Mouse (Mus musculus) left cerebral cortex, postnatal 14 days (tissue): ENCODE results near the gene Ipmk. TPM values are rescaled to one million over a fixed set of nuclear protein-coding genes. Genes with fewer than 3 reads are reported as not detected.
A peak's percentile ranks its signal among the peaks of the same experiment; 100 is the strongest.
"Not testable (repeated sequence)": the region's sequence is repeated elsewhere in the genome, so short reads cannot be mapped to it uniquely, and the experiment has no call there.

Source experiments
- DNase-seq, 2 experiments: peaks; one replicate each; pipeline ENCODE4 v3.0.0; 2021 to 2022; ENCODE audit warnings: low spot score in 2 of 2, mixed read lengths in 1 of 2
- intact Hi-C: fragments of 180-260 bp; cut with DNase I; formaldehyde crosslinking; loops from one replicate; pipeline ENCODE4 v1.15.1; 2025
- total RNA-seq, 2 experiments: library from RNA; stranded (reverse); gene quantifications; 2 replicates each; pipeline ENCODE4 v1.2.3; 2021

Gene Ipmk
- total RNA-seq, 2 experiments from 2014 or later: 27.8 to 31.6 TPM

DNA sequence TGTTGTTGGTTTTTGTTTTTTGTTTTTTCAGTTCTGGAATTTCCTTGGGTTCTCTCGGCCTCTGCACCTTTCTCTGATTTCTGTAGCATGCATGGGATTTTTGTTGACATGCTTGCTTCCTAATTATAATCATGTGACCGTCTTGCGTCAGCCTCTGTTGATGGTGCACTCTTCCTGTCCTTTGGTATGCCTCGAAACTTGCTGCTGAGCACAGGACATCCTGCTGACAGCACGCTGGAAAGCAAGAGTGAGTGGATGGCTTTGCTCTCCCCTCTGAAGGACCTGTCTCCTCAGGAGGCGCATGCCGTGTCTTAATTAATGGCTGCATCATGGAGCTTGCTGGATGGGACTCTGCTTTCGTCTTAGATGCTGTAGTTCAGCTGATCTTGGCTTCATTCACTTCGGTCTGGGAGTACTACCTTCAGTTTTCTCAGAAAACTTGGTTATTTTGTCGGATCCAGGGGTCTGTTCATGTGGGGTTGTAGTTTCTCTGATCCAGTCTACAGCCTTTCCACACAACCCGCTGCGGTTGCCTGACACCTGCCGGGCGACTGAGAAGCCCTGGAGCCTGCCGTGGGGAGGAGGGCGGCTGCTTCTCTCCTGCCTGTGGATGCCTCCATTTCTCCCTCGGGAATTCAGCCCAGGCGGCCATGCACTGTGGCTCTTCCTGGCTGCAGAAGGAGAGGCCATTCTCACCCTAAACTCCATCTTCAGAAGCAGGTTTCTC is 14.4 kb downstream of the Ipmk start:
- no peak for DNase-seq
- intact Hi-C loops: no loop called here

DNA sequence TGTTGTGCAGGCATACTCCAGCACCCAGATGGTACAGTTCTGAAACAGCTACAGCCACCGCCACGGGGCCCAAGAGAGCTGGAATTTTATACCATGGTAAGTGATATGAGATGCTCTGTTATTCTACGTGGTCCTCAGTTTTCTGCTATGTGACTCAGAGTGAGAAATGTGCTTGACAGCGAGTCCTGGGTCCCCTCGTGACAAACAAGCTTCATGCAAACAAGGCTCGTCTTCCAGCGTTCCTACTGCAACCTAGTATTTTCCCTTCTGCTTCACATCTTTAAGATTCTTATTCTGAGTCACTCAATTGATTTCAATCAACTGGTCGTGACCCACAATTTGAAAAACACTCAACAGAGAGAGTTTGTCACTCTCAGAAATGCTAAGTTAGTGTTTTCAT is 15.9 kb downstream of the Ipmk start:
- no peak for DNase-seq
- intact Hi-C loops: no loop called here

DNA sequence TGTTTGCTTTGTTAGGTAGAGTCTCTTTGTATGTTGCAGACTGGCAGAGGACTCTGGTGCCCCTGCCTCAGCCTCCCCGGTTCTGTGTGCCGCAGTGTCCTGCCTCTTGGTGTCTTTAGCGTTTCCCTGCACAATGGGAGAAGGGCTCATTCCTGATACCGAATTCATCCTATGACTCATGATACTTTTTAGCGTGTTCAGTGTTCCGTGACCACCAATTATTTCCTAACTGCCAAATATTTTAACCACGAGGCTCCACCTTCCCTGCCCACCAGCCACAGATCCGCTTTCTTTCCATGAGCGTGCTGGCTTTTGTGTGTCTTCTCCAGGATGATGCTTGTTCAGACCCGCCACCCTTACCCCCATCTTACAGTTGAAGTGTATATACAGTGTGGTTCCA is 16.3 kb downstream of the Ipmk start:
- DNase-seq: no peak

DNA sequence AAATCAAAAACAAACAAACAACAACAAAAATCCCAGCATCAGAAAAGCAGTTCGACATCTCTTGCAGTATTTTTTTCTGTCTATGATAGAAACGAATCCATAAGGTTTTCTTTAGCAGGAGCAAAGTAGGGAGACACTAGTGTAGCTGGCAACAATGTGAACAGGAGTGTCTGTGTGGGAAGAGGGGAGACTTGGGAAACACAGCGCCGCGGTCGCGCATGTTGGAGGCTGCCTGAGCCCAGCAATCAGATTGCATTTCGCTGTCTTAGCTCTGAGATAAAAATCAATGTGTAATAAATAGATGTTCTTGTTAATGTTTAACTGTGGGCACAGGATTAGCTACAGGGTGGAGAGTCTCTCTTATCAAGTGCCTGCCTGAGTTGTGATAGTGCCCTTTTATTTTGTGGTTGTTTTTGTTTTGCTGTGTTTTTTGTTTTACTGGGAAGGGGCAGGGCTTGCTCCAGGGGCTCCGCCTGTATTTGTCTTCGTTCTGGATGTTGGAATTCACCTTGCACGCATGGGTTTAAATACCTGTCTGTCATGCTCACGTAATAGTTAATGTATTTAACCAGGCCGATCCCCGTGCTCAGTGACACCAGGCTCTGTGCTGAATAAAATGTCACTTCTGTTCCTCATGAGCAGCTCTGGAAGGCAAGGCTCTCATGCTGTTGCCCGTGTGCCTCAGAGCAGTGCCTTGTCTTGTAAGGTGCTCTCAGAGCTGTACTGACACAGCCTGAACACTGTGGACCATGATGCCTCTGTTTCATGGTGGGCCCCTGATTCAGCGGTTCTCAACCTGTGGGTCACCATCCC is 20.8 kb downstream of the Ipmk start:
- peak; percentile 41 to 53 for DNase-seq

More for the DNA sequence above, 16.3 kb downstream of the Ipmk start:
- intact Hi-C loops: no loop called here

DNA sequence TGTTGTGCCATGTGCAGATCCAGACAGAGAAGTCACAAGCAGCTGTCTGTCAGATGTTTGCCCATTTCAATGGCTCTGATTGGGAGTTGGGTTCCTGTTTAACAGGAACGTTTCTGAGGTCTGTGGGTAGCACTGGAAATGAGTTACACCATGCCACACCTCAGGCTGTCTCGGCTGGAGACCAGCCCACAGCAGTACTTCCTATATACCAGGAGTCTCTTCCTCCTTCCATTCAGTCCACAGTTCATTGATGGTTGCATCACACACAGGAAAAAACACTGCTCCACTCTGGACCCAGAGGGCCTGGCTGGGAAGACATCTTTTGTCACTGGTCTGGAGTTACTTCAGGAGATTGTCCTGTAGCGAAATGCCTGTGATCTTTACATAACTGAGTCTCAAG is 21.9 kb downstream of the Ipmk start:
- intact Hi-C loops: no loop called here
- no peak for DNase-seq

More for the DNA sequence above, 20.8 kb downstream of the Ipmk start:
- intact Hi-C loops: no loop called here

DNA sequence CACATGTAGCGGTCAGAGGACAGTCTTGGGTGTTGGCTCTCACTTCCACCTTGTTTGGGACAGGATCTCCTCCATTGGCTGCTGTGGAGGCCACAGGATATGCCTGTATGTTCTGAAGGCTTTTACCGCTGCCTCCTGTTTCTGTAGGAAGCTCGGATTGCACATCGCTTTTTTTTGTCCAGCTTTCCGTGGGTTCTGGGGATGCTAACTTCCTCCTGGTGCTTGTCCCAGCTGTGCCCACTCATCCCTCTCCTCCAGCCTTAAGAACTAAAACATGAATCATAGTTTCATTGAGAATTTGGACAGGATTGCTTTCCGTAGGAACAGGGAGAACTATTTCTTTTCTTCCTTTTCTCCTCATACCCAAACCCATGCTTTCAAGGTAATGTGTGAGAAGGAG is 24.3 kb downstream of the Ipmk start:
- intact Hi-C loops: no loop called here

DNA sequence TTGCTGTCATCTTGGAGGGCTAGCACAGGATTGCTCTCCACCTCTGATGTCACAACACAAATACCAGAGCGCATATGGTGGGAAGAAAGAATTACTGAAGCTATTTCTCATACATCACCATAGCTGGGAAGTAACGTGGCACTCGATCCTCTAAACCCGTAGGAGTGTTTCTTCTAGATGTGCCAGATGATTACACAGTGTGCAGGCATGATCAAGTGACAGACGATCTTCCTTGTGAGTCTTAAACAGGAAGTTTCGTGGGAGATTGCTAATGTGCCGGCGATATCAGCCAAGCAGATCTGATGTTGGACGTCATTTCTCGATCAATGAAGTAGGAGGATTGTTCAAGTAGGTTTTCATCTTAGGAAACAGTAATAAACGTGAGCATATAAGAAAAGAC is 26.1 kb downstream of the Ipmk start:
- DNase-seq: no peak
- intact Hi-C loops: no loop called here

More for the DNA sequence above, 24.3 kb downstream of the Ipmk start:
- DNase-seq: peak; percentile 25 to 37

DNA sequence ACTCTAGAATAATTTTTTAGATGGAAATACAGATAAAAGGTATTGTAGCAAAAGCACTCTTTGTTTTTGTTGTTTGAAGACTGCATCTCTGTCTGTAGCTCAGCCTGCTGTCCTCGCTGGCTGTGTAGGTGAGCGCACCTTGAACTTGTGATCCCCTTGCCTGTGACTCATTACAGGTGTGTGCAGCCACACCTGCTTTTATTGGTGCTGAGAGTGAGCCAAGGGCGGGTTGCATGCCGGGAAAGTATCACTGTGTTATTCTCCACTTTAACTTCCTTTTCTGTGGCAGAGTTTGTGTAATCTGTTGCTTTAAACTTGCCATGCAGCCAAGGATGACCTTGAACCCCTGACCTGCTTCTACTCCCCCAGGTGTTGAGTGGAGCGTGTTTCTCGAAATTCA is 28.5 kb downstream of the Ipmk start:
- no peak for DNase-seq
- intact Hi-C loops: no loop called here

DNA sequence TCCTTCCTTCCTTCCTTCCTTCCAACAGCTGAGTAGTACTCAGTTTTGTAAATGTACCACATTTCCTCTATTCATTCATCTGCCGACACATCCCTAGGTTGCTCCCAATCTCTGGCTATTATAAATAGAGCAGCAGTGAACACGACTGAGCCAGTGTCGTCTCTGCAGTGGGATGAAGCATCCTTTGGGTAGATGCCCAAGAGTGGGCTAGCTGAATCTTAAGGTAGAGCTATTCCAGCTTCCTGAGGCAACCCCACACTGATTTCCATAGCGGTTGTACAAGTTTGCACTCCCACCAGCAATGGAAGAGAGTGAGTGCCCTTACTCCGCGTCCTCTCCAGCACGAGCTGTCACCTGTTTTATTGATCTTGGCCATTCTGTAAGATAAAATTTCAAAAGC is 32.8 kb downstream of the Ipmk start:
- DNase-seq: peak; percentile 53 to 72
- intact Hi-C loops: no loop called here

DNA sequence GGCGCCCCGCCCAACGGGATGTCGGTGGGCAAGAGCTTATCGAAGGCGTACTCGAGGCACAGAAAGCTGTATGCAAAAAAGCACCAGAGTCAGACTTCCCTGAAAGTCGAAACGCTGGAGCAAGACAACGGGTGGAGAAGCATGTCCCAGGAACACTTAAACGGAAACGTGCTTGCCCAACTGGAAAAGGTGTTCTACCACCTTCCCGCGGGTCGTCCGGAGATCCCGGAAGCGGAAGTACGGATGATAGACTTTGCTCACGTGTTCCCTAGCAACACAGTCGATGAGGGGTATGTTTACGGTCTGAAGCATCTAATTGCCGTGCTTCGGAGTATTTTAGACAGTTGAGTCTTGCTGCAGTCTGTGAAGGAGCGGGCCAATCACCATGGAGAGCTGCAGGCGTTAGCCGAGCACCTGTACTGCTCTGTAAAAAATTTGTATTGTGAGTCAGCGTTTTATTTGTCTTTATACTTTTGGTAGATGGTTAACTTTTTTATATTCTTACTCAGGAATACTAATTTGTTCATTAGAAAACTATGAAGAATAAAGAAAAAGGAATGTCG is 34.0 kb downstream of the Ipmk start:
- no peak for DNase-seq
- intact Hi-C loops: no loop called here

DNA sequence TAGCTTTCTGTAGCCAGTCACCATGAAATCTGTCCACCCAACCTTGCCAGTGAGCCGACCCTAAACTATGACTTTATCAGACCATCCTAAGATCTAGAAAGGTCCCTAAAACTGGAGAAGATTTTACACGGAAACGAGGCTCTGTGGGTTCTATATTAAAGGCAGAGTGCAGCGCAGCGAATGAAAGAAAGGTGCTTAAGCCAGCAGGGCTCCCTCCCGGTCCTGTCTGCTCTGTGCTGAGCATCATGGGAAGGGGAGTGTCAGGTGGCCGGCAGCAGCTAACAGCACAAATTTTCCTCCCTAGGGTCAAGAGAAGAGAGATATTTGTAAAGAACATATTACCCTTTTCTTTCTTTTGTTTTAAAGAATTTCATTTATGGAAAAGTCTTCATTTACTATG is 34.5 kb downstream of the Ipmk start:
- no peak for DNase-seq
- intact Hi-C loops: no loop called here

DNA sequence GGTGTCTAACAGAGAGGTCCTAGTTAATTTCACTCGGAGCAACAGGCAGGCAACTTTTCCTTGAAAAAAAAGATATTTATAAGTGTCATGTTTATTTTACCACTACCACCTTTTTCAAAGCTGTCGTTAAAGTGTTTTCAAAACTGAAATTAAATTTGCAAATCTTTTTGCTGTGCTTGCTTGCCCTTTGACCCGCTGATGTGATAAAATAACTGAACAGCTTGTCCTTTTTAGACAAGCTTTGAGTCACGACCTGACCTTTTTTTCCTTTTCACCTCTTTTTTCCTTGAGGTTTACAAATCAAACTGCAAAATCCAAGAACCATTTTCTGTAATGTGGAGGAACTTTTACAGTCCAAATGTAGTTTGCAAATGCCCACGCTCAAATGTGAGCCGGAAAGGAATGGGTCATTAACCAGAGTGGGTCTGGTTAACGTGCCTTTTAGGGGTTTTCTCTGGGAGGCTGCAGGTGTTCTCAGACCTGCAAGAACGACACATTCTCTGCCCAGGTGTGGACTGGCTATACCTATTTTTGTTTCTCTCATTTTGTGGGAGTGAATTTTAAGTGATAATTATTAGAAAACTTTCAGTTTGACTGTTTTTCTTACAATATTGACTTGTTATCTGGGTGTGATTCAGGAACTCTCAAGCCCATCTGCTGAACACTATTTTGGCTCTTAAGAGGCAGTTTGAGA is 35.4 kb downstream of the Ipmk start:
- intact Hi-C loops: no loop called here
- no peak for DNase-seq

DNA sequence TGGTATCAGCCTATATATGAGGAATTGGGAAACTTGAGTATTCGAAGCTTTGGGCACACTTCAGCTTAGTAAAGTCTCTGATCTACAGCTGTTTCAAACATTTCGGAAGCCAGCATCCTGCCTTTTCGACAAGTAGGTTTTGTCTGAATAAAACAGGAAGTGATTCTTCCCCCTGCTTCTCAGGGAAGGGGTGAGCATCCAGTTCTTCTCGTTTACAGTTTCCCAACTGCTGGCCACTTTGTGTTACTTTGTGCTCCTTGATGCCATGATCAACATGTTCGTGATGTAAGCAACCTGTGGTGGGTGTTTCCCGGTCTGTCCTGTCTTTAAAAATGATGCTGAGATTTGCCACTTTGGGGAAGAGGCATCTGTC is 36.0 kb downstream of the Ipmk start:
- intact Hi-C loops: not testable (repeated sequence)

DNA sequence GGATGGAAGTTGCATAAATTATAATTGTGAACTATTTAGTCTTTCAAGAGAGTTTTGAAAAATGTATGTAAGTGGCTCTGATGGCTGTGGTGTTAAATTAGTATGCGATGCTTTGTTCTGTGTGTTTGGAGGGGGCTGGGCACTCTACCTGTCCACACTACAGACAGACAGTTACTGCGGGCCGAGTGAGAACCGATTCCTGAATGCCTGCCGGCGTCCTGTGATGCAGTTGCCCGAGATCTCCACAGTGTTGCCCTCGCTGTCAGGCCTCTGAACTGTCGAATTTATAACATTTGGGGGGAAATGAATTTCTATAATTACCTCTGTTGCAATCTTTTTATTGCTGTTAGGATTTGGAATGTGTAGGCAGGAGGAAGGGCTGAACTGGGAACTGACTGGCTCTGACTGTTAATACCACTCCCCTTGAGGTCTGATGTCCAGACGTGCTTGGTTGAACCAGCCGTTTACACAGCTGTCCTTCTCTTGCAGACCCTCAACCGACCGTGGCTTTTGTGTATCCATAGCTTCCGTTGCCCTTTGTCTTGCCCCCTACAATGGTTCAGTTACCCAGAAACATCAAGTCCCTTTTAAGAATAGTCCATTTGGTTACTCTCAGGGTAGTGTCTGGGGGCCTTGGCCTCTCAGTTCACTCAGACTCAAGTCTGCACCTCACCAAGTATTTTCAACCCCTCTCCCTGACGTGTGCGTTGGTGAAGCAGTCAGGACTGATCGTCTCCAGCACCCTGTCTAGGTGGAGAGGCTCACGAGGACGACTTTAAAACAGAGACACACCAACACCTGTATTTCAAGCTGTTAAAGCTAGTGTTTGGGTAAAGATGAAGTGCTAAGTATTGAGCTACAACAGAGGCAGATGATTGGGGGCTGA is 36.8 kb downstream of the Ipmk start:
- intact Hi-C loops: no loop called here
- no peak for DNase-seq

More for the DNA sequence above, 36.0 kb downstream of the Ipmk start:
- DNase-seq: not testable (repeated sequence)

DNA sequence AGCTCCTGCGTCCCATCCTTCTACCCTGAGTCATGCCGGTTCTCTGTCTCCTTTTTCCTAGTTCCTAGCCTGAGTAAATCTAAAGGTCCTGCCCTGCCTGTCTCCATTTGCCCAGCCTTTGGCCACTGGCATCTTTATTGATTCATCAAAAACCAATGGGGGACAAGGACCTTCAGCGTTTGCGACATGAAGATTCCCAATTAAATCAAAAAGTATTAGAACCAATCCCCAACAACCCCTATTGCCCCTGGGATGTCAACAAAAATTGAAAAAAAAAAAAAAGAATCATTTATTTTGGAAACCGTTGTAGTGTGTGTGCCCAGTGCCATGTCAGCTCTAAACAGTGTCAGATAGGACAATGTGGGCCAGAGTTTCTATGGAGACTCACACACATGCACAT is 41.7 kb downstream of the Ipmk start:
- DNase-seq: no peak
- intact Hi-C loops: no loop called here

DNA sequence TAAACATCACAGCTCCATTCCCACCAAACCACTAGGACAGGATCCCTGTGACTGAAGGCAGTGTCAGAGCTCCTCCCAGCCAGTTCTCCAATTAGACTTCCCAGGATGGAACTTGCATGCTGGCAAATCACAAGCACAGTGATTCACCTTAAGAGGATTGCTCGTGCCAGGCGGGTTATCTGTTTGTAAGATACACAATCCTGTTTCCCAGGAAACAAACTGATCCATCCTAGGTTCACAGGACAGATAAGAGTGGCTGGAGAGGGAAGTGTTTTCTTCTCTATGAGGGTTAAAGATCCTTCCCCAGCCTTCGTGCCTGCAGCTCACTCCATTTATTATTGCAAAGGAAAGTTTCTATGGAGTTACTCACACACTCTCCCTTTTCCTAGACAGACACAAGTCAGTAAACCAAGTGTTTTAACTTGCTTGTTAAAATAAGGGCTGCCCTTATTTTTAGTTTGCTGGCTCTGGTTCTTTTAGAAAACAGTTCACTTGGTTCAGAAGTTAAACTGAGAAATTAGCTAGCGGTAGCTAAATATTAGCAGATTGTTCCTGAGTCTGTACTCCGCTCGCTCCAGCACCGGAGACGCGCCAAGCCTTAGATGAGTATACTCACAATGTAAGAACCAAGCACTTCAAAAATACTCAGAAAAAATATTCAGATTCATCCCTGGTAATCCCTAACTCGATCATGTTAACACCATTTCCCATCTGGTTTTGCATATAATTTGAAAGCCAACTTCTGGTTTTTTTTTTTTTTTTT is 51.0 kb downstream of the Ipmk start:
- intact Hi-C loops: no loop called here
- DNase-seq: no peak

DNA sequence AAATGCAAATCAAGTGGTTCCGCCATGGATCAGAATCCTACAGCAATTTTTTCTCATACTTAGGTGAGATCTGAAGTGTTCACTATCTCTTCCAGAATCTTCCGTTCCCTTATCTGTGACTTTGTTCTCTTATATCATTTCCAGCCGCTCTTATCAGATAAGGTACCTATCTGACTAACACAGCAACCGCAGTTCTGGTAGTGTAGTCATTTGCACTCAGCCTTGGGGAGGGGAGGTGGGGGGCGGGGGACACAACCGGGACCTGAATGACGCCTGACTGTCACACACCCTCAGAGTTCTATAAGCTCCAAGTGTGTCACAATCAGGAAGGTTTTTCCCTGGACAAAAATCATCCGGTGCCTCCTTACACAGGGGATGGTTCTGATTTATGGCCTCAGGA is 51.8 kb downstream of the Ipmk start:
- intact Hi-C loops: no loop called here
- DNase-seq: no peak

DNA sequence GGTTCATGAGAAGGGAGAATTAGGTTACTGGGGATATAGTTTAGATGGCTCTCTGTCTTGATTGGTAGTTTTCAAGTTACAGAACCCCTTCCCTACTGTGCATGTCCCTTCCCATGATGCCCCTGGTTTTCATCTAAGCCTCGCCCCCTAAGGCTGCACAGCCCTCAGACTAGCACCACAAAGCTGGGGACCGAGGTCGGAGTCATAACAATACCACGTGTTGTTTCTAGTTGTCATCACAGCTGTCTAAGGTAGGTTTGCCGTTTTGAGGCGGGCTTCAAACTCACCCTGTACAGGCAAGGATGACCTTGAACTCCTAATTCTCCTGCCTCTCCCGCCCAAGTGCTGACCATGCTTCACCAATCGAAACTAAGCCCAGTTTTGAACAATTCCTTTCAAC is 52.4 kb downstream of the Ipmk start:
- intact Hi-C loops: no loop called here

More for the DNA sequence above, 52.4 kb downstream of the Ipmk start:
- no peak for DNase-seq
